Mouse (Mus musculus) kidney, postnatal 10 days (tissue): ENCODE measurements at regions not wholly inside any gene's neighbourhood (a gene's known extent, or its start where the extent isn't known, plus 50 kb on each side); places are given as distances from the start of the nearest gene placed in this dataset.

Experiments
- DNase-seq: peaks from one replicate; pipeline ENCODE4 v3.0.0; 2021; ENCODE audit warnings: mixed read lengths

DNA sequence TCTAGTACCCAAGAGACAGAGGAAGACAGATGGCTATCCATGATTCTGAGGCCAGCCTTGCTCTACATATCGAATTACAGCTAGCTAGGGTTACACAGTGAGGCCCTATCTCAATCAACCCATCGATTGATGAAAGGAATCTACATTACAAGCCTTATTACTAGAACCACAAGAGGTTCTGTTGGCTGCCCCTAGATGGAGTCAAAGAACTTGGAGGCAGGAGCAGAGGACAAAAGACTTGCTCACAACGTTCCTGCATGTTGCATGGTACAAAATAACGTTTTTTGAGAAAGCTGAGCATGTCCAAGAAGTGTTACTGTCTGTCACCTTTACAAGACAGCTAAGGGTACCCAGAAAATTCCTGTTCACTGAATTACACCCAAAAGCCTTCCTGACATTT, 129.8 kb downstream of the Usp46 start:
- DNase-seq = peak; percentile 16

DNA sequence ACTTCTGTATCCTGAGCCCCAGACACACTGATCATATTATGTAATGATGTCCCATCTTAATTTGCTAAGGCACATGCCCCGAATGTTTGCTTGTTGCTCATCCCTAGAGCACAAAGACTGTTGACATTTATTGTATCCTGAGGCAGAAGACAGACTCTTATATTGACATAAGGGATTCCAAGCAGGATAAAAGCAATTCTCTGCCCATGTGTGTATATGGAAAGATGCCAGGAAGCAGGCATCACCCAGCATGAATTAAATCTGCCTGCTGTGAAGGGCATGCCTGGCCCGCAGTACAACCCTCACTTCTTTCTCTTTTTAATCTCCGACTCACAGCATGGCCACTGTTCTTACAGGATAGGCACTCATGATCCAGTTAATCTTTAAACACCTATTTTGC, 125.3 kb downstream of the Usp46 start:
- DNase-seq = no peak

DNA sequence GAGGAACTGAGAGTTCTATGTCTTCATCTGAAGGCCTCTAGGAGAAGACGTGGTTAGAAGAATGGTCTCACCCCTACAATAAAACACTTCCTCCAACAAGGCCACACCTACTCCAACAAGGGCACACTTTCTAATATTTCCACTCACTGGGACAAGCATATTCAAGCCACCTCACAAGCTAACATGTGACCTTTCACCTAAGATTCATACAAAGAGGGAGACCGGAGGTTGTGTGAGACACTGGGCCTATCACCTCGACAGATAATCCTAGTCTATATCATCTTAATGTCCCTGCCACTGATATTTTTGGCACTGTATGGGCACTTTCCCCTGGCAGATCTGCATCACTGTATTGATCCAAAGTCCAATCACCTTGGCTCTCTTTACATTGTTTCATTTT, 122.6 kb downstream of the Usp46 start:
- DNase-seq = no peak

GRCm38 (mm10) chr5:73946164-73946563, 122.1 kb downstream of the Usp46 start:
- no peak for DNase-seq

DNA sequence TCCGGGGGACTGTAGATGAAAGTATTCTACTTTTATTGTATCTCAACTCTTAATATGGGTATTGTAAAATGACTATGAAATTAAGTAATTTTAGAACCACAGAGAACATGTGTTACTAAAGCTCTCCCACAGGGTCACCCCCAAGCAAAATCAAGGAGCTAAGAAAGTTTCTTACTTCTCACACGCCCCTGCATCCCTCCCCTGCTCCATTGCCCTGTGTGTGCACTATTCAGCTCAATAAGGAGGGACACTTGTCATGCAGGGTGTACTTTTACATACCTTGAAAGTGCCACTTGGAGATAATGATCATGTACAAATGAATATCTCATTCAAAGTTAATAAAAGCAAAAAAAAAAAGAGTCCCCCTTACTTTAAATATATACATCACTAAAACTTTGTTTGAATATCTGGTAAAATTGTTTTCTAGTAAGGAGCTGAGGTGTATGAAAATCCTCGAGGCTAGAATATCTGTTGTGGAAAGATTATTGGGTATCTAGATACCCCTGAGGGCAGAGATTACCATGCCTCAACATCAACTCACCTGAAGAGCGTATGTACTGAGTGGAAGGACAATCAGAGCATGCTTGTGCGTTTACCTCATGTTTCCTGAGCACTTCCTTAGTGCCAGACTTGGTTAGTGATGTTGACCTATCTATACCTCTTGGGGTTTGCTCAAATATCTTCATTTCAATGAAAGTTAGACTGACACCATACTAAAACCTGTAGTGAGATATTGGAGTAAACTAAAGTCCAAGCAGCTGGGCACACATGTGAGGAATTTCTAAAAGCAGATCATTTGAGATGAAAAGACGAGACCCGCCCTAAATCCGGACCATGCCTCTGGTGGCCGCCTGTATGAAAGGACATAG, 120.0 kb downstream of the Usp46 start:
- DNase-seq = no peak
